Mouse (Mus musculus) kidney, postnatal 25 days (tissue): Measurements from ENCODE around the gene Dbn1.

Experiments
- DNase-seq, 2 experiments: peaks; one replicate each; pipeline ENCODE4 v3.0.0; 2021; ENCODE audit warnings: mixed read lengths in 2 of 2

Gene Dbn1

GRCm38 (mm10) chr13:55510332-55510667 lies 22.4 kb upstream of the Dbn1 start:
- DNase-seq = no peak

GRCm38 (mm10) chr13:55508531-55508930 lies 20.6 kb upstream of the Dbn1 start:
- DNase-seq = no peak

GRCm38 (mm10) chr13:55507877-55508276 lies 20.0 kb upstream of the Dbn1 start:
- DNase-seq = no peak

- no peak for DNase-seq
Measured at GRCm38 (mm10) chr13:55506697-55507096, 18.8 kb upstream of the Dbn1 start.

- DNase-seq = no peak
Measured at GRCm38 (mm10) chr13:55505810-55506209, 17.9 kb upstream of the Dbn1 start.

- DNase-seq = no peak
Measured at GRCm38 (mm10) chr13:55504390-55504789, 16.5 kb upstream of the Dbn1 start.

- no peak for DNase-seq
Measured at GRCm38 (mm10) chr13:55502405-55502804, 14.5 kb upstream of the Dbn1 start.

GRCm38 (mm10) chr13:55500575-55500974 lies 12.7 kb upstream of the Dbn1 start:
- no peak for DNase-seq

- no peak for DNase-seq
Measured at GRCm38 (mm10) chr13:55498906-55499305, 11.0 kb upstream of the Dbn1 start.

GRCm38 (mm10) chr13:55496661-55497060 lies 8.8 kb upstream of the Dbn1 start:
- peak; percentile 62 to 73 for DNase-seq

- DNase-seq = no peak
Measured at GRCm38 (mm10) chr13:55495702-55496101, 7.8 kb upstream of the Dbn1 start.

GRCm38 (mm10) chr13:55494883-55495621 lies 7.1 kb upstream of the Dbn1 start:
- peak; percentile 51 to 63 for DNase-seq

GRCm38 (mm10) chr13:55494257-55494656 lies 6.3 kb upstream of the Dbn1 start:
- no peak for DNase-seq

GRCm38 (mm10) chr13:55486916-55487577 lies 864 bp downstream of the Dbn1 start:
- peak in 1 of 2 experiments; percentile 69 for DNase-seq

GRCm38 (mm10) chr13:55486029-55486794 lies 1.7 kb downstream of the Dbn1 start:
- DNase-seq = no peak

- no peak for DNase-seq
Measured at GRCm38 (mm10) chr13:55484520-55485088, 3.3 kb downstream of the Dbn1 start.

GRCm38 (mm10) chr13:55483593-55483992 lies 4.3 kb downstream of the Dbn1 start:
- DNase-seq = no peak

GRCm38 (mm10) chr13:55483071-55483470 lies 4.8 kb downstream of the Dbn1 start:
- no peak for DNase-seq

- DNase-seq = no peak
Measured at GRCm38 (mm10) chr13:55482542-55482941, 5.4 kb downstream of the Dbn1 start.

- DNase-seq = no peak
Measured at GRCm38 (mm10) chr13:55479929-55480328, 8.0 kb downstream of the Dbn1 start.

GRCm38 (mm10) chr13:55479008-55479407 lies 8.9 kb downstream of the Dbn1 start:
- DNase-seq = peak in 1 of 2 experiments; percentile 61

- DNase-seq = peak in 1 of 2 experiments; percentile 58
Measured at GRCm38 (mm10) chr13:55478036-55478435, 9.9 kb downstream of the Dbn1 start.

- no peak for DNase-seq
Measured at GRCm38 (mm10) chr13:55477492-55477891, 10.4 kb downstream of the Dbn1 start.
